Mouse (Mus musculus) gastrocnemius, postnatal 36 days (tissue): ENCODE data around the gene Sulf2. TPM values are rescaled to one million over a fixed set of nuclear protein-coding genes. Genes with fewer than 3 reads are reported as not detected.

ENCODE experiments used
- DNase-seq, 2 experiments: peaks; one replicate each; pipeline ENCODE4 v3.0.0; 2022
- intact Hi-C: fragments of 180-260 bp; cut with DNase I; formaldehyde crosslinking; loops from one replicate; pipeline ENCODE4 v1.15.1; 2025
- total RNA-seq, 2 experiments: library from RNA; stranded (reverse); gene quantifications; 2 replicates each; pipeline ENCODE4 v1.2.3; 2021

Gene Sulf2
- total RNA-seq, 2 experiments from 2014 or later, result 7.9 to 10.5 TPM

- no peak for DNase-seq
- intact Hi-C loops, result no loop called here
These were observed 29.8 kb downstream of the Sulf2 start for GRCm38 (mm10) chr2:166125492-166126252.

GRCm38 (mm10) chr2:166125033-166125432 lies 30.4 kb downstream of the Sulf2 start:
- DNase-seq, result no peak
- intact Hi-C loops, result no loop called here

- intact Hi-C loops, result no loop called here
- peak in 1 of 2 experiments; percentile 55 for DNase-seq
These were observed 32.7 kb downstream of the Sulf2 start for GRCm38 (mm10) chr2:166122781-166123180.

GRCm38 (mm10) chr2:166121681-166122355 lies 33.6 kb downstream of the Sulf2 start:
- intact Hi-C loops, result no loop called here
- no peak for DNase-seq

GRCm38 (mm10) chr2:166119992-166120391 lies 35.5 kb downstream of the Sulf2 start:
- intact Hi-C loops, result no loop called here
- DNase-seq, result no peak

- intact Hi-C loops, result no loop called here
- no peak for DNase-seq
These were observed 38.8 kb downstream of the Sulf2 start for GRCm38 (mm10) chr2:166116704-166117103.

- intact Hi-C loops, result no loop called here
These were observed 39.2 kb downstream of the Sulf2 start for GRCm38 (mm10) chr2:166116278-166116608.

GRCm38 (mm10) chr2:166115571-166116277 lies 39.7 kb downstream of the Sulf2 start:
- intact Hi-C loops, result no loop called here
- DNase-seq, result peak; percentile 74 to 77

More at GRCm38 (mm10) chr2:166116278-166116608, 39.2 kb downstream of the Sulf2 start:
- DNase-seq, result no peak

GRCm38 (mm10) chr2:166112986-166113385 lies 42.5 kb downstream of the Sulf2 start:
- intact Hi-C loops, result loop anchor here (5.0 kb wide), 1 partner anchor 324 kb away; no protein-coding TSS in a partner anchor
- DNase-seq, result no peak

- no peak for DNase-seq
- intact Hi-C loops, result loop anchor here (5.0 kb wide), 1 partner anchor 325 kb away; no protein-coding TSS in a partner anchor
These were observed 43.6 kb downstream of the Sulf2 start for GRCm38 (mm10) chr2:166111831-166112250.

- intact Hi-C loops, result loop anchor here (5.0 kb wide), 1 partner anchor 326 kb away; no protein-coding TSS in a partner anchor
- no peak for DNase-seq
These were observed 44.2 kb downstream of the Sulf2 start for GRCm38 (mm10) chr2:166111238-166111637.

- DNase-seq, result no peak
These were observed 44.7 kb downstream of the Sulf2 start for GRCm38 (mm10) chr2:166110764-166111163.

GRCm38 (mm10) chr2:166108326-166108725 lies 47.1 kb downstream of the Sulf2 start:
- DNase-seq, result peak; percentile 69 to 75

More at GRCm38 (mm10) chr2:166110764-166111163, 44.7 kb downstream of the Sulf2 start:
- intact Hi-C loops, result loop anchor here (5.0 kb wide), 1 partner anchor 327 kb away; no protein-coding TSS in a partner anchor

GRCm38 (mm10) chr2:166107911-166108310 lies 47.6 kb downstream of the Sulf2 start:
- DNase-seq, result no peak
- intact Hi-C loops, result loop anchor here (1.0 kb wide), 1 partner anchor 455 kb away; no protein-coding TSS in a partner anchor

More at GRCm38 (mm10) chr2:166108326-166108725, 47.1 kb downstream of the Sulf2 start:
- intact Hi-C loops, result loop anchor here (1.0 kb wide), 1 partner anchor 455 kb away; no protein-coding TSS in a partner anchor

- intact Hi-C loops, result no loop called here
- no peak for DNase-seq
These were observed 48.8 kb downstream of the Sulf2 start for GRCm38 (mm10) chr2:166106631-166107030.

GRCm38 (mm10) chr2:166105911-166106310 lies 49.6 kb downstream of the Sulf2 start:
- no peak for DNase-seq
- intact Hi-C loops, result no loop called here

GRCm38 (mm10) chr2:166102893-166103292 lies 52.6 kb downstream of the Sulf2 start:
- DNase-seq, result no peak

GRCm38 (mm10) chr2:166100309-166101262 lies 54.9 kb downstream of the Sulf2 start:
- intact Hi-C loops, result no loop called here
- DNase-seq, result no peak

More at GRCm38 (mm10) chr2:166102893-166103292, 52.6 kb downstream of the Sulf2 start:
- intact Hi-C loops, result no loop called here

GRCm38 (mm10) chr2:166098292-166098933 lies 57.0 kb downstream of the Sulf2 start:
- intact Hi-C loops, result no loop called here
- no peak for DNase-seq
